Mouse (Mus musculus) ES-Bruce4 (cell line): Measurements from ENCODE around the gene Pitpna.

ENCODE experiments used
- CTCF ChIP-seq: IDR thresholded peaks from one replicate; pipeline ENCODE4 v1.8.1; 2011; ENCODE audit warnings: low read depth, low read length
- EP300 ChIP-seq: IDR thresholded peaks from 2 replicates; pipeline ENCODE4 v1.6.1; 2011; ENCODE audit warnings: low read depth, low read length; ENCODE audit not compliant: insufficient read depth
- POLR2A ChIP-seq: IDR thresholded peaks from one replicate; pipeline ENCODE4 v1.8.1; 2011; ENCODE audit warnings: low read length; ENCODE audit not compliant: insufficient read depth

DNA sequence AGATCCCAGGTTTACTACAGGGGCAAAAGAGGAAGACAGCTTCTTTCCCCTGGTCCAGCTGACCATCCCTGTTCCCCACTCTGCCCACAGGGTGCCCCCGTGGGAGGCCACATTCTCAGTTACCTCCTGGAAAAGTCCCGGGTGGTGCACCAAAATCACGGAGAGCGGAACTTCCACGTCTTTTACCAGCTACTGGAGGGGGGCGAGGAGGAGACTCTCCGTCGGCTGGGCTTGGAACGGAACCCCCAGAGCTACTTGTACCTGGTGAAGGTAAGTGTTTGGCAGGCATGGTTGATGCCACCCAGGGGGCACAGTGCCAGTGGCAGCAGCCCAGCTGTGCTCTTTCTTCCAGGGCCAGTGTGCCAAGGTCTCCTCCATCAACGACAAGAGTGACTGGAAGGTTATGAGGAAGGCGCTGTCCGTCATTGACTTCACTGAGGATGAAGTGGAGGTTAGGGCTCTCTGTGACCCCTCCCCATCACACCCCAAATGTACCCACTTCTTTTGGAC lies 72.2 kb downstream of the Pitpna start:
- no peak for TF ChIP-seq CTCF
- TF ChIP-seq EP300 = no peak
- no peak for TF ChIP-seq POLR2A
